Mouse (Mus musculus) thymus, postnatal 14 days (tissue): Measurements from ENCODE around the gene Cd247.

Source experiments
- DNase-seq: peaks from one replicate; pipeline ENCODE4 v3.0.0; 2021

Gene Cd247

DNA sequence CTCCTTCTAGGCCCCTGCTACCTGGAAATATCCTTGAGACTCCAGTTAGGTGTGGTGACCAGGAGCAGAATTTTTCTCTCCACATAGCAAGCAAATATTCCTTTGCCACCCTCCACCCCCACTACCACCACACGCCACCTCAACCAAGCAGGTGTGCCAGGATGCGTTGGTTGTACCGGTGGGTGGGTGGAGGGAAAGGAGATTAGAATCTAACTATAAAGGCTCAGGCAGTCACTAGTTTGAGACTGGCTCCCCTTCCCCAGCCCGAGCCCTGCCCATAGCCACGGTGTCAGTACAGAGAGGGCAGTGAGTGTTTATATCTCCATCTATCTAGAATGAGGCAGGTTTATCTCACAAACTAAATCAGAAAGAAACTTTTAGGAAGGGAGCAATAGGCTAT, 39.7 kb downstream of the Cd247 start:
- DNase-seq = peak; percentile 71

DNA sequence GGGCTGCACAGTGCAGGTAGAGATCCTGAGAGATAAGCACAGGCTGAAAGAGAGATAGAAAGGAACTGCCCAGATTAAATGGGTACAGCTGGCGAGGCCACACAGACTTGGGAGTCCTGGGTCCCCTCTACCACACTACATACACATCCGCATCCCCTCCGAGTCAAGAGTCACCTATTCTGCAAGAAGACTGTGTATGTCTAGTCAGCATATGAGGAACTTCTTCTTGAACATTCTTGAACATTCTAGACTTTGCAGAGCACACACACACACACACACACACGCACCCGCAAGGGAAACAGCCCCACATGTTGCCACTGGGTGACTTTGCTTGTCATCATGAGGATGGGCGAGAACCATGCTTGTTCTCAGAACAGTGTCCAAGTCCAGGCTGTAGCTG, 40.1 kb downstream of the Cd247 start:
- peak; percentile 54 for DNase-seq

DNA sequence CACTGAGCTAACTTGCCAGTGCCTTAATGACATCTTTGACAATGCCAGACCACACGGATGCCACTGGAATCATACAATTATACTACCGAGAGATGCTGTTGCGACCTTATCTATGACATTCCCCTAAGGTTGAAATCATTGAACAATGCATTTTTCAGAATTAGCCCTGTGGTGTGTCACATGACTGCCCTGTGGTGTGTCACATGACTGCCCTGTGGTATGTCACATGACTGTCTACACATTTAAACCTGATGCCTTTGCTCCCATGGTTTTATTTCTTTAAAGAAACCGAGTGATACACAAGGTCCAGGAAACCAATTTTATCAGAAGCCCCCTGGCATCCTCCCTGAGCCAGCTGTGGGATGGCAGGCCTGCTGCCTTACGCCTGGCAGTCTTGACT, 41.4 kb downstream of the Cd247 start:
- DNase-seq = no peak

DNA sequence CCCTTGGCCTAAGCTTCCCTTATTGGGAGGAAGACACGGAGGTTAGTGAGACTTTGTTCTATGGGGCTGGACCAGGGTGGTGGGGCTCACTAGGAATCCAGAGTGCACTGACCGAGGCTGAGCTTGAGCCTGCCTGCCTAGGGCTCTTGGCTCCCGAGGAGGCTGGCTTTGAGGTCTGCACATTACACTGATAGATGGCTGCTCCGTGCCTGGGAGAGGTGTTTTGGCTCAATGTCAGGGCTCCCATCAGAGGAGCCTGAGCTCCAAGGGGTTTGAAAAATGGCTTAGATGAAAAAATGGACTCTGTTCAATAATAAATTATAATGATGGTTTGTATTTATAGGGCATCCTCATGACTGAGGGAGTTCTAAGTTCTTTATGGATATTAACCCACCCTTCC, 44.8 kb downstream of the Cd247 start:
- DNase-seq = no peak

DNA sequence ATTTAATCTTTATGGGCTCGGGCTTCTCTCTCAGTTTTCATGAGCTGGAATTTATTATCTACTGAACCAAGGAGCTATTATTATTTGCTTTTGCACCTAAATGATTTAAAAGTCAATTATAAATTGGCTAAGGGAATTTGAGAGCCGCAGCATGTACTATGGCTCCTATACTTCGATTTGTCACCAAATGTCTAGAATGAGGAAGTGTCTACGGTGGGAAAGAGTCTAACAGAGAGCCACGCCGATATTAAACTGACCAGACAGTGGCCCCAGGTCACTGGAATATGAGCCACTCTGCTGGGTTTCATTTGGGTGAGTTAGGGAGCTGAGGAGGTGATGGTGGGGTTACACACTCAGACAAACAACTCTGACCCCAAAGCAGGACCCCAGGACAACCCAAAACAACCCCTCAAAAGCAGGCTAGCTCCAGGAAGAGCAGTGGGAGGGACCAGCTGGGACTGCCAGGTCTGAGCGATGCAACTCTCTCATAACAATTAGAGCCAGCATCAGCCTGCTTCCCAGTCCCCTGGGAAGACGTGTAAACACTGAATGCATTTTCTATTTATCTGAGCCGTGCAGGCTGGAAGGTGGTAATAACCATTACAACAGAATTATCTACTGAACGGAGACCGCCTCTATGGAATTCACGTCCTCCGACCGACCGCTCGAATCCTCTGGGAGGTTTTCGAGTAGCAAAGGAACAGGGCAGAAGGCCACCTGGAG, 45.6 kb downstream of the Cd247 start:
- no peak for DNase-seq

DNA sequence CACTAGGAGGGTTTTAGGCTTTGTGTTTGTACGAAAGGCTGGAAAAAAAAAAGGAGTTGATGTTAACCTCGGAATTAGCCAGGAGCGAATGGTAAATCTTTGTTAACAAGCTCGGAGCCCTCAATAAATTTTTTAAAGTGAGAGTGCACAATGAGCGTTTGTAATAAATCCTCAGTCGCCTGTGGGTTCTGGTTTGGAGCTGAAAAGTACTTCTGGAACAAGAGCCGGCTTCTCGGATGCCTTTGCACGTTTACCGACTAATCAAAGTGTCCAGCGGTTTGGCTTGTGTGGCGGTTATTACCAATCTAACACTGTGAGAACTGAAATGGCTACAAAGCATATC, 46.1 kb downstream of the Cd247 start:
- no peak for DNase-seq

DNA sequence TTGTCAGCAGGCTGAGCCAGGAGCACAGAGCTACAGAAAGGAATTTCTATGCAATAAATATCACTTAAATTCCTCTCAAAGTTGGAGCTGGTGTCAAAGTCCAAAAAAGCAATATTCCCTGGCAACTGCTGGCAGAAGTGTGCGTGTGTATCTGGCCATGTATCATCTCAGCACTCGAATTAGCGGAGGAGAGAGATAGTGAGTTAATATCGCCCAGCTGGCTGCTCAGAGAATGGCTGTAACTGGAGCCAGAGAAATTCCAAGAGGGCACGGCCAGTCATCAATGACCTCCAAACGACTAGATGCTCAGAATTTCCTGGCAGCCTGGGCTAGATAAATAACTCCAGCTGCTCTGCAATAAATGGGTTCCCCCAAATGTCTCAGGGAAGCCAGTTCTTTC, 48.0 kb downstream of the Cd247 start:
- DNase-seq = no peak

DNA sequence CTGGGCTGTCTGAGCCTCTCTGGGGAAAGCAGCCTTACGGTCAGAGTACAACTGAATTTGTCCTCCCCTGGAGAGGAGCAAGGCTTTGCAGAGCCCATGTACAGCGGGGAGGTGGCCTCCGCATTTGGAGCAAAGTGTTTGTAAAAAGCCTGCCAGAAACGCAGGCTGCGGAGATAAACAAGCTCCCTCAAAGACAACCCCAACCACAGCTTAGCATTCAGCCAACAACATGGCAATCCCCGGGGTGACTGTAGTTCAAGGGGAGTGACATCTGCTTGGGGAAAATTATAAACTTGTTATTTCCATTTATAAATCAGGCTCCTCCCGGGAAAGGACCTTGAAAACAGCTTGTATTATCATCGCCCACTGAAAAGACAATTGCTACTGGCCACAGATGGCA, 49.1 kb downstream of the Cd247 start:
- peak; percentile 53 for DNase-seq

DNA sequence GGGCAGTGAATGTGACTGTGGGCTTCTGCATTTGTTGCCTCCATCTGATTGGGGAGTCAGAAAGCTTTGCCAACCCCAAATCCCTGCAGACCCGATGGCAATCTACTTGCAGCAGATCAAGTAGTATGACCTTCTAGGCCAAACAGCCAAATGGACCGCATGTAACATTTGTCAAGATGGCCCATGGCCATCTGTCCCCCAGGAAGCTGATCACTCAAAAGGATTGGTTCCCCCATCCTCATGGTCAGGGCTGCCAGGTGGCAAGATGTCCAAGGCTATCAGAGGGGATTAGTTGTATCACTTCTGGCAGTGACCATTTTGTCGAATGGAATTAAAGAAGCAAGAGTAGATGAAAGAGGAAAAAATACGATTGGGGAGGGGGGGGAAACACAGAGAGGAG, 50.7 kb downstream of the Cd247 start:
- DNase-seq = no peak

DNA sequence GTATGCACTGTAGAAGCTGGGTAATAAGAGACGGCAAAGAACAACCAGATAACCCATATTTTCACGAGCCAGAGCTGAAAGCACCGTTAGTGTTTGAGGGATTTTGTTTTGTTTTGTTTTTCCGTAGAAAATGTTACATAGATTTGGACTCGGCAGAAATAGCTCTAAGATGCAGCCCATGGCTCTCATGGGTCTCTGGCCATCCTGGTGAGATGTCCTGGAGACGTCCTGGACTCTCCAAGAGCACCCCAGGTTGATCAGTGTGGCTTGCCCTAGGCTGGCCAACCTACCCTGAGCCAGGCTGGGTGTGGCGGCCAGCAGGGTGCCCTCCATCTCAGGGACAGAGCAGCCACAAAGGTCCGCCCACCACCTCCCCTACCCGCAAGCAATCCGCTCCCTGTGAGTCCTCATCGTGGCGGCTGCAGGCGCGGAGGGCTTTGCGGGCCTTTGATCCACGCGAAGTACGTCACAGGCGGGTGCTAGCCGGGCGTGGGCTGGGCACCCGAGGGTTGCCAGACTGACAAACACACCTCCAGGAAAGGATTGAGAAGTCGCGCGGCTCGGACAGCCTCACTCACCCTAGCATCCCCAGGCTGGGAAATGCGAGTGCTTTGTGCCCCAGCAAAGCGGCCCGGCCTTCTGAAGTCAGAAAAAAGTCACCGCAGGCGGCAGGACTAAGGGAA, 52.2 kb downstream of the Cd247 start:
- peak; percentile 66 for DNase-seq

DNA sequence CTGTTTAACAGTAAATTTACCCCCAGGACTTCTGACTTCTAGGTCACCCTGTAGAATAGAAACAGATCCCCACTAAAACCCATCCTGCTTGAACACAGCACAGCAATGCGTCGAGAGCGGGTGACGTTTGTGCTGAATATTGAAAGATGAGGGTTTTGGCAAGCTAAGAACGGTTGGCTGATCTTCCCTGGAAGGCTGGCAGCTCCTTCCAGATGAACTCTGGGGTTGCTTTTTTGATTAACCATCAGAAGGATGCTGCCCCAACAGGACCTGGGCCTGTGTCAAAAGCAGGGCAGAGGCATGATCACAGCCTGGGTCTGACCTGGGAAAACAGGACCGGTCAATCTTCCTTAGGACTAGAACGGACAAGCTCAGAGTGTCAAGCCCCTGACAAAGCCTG, 53.7 kb downstream of the Cd247 start:
- no peak for DNase-seq

DNA sequence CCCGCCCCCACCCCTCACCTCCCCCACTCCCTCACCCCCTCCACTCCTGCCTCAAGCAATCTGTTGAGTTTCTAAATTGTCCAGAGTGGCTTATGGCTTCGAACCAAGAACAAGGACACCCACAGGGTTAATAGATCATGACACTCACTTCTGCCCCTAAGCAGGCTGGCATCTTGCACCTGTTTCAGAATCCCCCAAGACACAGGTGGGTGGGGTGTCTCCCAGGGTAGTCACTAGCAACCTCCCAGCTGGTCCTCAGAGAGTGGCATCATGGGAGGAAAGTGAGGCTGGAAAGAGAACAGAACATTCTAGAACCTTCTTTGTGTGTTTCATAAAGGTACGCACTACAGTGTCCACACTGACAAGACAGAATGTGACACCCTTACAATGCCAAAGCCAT, 55.1 kb downstream of the Cd247 start:
- DNase-seq = peak; percentile 82

DNA sequence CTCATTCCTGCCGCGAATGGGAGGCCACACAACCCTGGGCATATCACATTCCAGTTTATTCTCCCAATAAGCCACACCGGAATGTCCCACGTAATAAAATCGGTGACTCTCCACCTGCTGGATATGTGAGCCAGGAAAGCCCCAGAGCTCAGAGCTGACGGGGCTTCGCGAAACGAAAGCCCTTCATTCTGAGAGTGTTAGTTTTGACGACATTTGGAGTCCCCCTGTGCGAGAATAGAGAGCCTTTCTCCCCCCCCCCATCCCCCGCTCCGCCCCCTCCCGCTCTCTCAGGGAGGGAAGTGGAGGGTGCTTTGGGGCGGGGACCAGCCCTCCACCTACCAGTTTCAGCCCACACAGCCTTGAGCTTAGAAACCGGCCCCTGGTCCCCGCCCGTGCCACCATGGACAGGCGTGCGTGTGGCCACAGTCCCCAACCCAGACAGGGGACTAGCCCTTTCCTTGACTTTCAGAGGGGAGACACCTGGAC, 56.0 kb downstream of the Cd247 start:
- DNase-seq = peak; percentile 85

DNA sequence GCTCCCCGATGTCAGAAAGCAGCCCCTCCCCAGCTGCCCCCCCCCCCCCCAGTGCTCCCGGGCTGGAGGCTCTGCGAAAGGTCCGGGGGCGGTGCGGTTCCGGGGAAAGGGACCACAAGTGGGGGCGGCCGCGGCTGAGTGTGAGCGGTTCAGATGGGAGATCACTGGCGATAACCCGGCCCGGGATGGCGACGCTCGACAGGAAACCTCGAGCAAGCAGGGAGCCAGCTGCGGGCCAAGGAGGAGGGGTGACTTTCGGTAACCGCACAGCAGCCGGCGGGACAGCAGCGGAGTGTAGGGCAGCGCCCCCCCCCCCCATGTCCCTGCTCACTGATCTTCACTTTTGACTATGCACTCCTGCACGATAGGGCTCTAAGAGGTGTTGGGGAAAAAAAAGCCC, 56.5 kb downstream of the Cd247 start:
- DNase-seq = peak; percentile 91

DNA sequence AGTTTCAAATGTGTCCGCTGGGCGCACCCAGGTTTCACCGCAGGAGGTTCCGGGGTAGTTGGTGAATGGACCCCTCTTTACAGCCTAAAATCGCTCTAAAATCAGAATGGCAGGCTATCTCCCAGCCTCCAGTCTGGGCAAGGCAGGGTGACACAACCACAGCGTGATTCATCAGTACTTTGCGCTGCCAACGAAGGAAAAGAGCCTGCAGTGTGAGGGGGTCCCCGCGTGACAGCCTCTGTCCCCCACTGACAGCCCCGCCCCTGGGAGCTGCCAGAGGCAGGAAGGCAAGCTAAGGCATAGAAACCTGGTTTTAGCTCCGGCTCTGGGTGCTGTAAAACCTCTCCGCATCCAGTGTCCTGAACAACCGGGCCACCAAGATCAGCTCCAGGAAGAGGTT, 56.9 kb downstream of the Cd247 start:
- DNase-seq = peak; percentile 87

DNA sequence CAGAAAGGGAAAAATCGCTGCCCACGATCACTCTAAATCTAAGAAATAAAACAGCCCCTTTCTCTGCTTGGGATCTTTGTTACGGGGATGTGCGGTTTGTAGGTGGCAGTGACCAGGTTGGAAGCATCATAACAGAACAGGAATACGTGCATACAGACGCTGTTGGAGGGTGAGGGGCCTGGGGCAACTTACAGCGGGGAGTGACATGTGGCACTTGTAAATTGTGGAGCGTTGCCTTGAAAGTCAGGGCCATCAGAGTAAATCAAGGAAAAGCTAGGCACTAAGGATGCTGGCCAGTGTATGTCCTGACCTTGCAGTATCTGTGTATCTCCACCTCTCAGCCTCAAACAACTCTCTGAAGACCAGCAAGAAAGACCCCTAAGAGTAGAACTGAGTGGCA, 59.9 kb downstream of the Cd247 start:
- no peak for DNase-seq

DNA sequence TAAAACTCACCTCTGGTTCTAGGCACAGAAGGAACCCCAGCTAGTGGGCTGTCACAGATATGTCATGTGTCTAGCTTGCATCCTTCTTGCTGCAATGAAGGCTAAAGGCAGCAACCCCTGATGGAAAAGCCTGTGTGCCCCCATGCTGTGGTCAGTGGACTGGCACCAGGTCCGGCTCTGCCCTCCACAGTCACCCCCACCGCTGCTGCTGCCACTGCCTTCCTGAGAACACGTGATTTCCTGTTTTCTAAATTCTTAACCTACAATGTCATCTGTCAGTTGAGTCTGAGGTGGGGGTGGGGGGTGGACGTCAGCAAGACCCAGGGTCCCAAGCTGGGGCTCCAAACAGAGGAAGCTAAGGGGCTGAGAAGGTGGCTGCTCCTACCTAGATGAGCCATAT, 60.4 kb downstream of the Cd247 start:
- peak; percentile 73 for DNase-seq

DNA sequence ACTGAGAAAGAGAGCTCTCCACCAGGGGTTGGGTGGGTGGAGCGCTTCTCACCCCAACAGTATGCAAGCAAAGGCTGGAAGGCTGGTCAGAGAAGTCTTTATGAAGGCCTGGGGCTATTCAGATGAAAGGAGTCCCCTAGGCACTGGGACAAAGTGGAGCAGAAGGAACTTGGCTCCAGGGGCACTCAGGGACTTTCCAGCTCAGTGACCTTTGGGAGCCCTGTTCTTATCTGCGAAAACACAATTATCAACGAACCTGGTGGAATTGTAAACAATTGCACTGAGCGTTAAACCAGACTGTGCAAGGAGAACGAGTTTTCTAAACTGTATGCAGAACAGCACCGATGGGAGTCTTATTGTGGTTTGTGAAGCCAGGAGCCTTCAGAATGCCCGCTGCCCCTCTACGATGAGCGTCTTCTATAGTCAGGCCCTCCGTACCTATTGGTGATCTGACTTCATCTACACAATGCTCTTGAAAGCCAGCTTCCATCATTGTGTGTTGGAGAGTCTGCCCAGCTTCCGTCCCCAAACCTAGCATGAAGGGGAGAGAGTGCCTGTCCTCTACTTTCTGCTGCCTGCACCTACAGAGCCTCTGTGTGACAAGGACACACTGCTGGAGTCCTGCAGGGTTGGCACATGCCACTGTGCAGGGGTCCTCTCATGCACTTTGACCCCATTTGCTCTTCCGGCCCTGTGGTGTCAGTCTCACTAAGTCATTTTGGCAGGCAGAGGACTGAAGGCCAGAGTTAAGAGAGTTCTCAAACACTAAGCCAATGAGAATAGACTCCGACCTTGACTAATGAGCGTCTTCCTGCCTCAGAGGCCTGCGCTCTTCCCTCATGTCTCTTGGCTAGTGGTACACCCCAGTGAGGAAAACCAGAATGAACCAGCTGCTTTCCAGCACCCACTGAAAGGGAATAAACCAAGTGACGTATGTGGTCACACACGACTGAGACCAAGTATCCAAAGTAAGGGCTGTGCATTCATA, 61.3 kb downstream of the Cd247 start:
- no peak for DNase-seq

DNA sequence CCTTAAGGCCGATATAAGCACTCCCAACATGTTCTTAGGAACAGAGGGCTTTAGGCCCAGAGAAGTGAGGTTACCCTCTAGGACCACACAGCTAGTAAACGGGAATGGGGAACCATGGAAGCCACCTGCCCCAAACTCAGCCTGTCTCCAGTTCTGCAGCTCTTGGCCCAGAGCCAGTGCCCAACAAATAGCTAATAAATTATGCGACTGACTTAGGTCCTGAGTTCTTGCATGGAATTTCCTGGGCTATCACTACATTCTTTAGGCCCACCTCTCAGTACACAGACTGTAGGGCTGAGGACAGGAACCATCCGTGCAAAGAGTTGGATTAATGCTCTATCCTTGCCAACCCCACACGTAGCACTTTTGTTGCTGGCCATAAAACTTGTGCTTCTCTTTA, 63.6 kb downstream of the Cd247 start:
- DNase-seq = no peak

DNA sequence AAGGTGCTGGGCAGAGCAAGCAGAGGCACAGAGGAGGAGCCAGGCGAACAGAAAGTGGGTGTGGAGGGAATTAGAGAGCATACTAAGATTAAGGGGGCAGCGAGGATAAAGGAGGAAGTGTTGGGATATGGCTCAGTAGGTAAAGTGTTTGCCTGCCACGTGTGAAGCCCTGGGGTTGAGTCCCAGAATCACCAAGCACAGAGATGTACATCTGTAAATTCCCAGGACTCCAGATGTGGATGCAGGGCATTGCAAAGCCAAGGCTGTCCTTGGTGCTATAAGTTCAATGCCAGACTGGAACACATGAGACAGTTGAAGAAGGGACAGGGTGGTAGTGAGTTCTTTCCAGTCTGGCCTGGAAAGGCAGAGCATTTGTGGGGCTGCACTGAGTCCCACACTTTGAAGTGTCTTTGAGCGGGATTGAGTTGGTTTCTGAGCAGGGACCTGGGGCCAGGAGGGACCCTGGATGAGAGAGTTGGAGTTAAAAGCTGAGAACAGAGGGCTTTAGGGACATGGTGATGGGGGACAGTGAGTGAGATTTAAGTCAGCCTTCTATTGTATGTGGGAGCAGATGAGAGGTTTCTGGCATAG, 64.7 kb downstream of the Cd247 start:
- no peak for DNase-seq

DNA sequence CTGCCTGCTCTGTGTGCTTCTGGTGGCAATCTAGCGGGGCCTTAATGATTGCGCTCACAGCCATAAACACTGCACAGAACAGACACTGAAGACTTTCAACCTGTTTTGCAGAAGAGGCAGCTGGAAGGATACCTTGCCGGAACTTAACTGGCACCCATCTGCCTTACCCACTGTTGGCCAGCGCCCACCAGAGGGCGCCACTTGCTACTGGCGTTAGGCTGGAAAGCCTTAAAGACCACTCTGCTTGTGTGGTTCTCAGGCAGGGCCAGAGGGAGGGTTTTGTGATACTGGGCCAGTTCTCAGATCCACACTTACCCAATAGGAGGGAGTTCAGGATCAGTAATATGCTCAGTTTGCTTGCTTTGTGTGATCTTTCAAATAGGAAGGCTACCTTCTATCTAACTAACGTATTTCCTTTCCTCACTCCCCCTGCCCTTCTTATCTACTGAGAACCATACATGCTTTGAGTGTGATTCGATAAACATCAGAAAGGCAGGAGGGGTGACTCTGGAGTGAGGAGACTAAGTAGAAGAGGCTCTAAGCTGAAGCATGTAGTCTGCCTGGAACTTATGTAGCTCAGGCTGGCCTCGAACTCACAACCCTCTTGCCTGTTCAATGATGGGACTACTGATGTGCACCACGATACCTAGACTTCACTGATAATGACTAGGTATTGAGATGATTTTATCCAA, 65.4 kb downstream of the Cd247 start:
- peak; percentile 91 for DNase-seq

DNA sequence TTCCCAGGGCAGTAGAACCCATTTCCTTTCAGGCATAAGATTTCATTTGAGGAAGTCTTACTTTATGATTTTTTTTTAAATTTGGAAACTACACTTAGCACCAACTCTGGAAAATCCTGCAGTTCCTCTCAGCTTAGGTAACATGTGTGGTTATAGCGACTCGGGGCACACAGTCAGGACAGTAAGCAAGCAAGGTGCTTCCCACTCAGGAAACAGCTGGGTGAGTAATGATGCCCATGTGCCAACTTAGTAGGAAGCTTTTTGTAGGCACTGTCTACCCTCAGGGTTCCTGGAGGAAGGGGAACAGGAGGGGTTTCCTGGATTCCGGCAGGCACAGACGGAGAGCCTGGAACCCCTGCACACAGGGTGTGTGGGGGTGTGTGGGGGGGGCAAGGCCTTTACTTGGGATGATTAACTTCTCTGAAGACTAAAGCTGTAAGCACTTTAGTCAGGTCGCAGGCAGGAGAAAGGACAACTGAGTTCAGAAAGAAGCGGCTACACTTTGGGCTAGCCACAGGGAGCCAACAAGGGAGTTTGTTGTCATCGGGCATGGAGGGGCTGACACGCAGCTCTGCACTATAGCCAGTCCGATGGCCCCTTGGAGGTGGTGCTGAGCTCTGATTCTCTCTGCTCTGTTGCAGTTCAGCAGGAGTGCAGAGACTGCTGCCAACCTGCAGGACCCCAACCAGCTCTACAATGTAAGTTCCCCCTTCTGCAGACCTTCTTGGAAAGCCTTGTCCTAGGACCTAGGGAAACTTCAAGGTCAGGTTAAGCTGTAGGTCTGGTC, 67.5 kb downstream of the Cd247 start:
- DNase-seq = no peak
